Mouse (Mus musculus): ENCODE measurements at regions not wholly inside any gene's neighbourhood (a gene's known extent, or its start where the extent isn't known, plus 50 kb on each side); places are given as distances from the start of the nearest gene placed in this dataset.

DNA sequence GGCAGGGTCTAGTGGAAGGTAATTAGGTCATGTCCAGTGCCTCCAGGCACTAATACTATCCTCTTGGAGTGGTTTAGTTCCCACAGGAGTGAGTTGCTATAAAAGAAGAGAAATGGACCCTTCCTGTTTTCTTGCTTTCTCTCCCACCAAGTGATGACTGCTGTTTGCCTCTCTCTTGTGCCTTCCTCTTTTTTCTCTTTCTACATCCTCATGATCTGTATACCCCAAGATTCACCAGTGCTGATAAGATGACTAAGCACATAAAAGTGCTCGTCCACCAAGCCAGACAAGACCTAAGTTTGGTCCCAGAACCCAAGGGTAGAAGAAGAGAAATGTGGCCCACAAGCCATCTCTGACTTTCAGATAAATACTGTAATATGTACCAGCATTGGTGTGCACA is 265.7 kb downstream of the Sox4 start:
- Histone ChIP-seq H3K36me3 (ENCODE audit: control insufficient read depth, insufficient read depth, low read length) (no peaks in the 10 kb centered on the region), H3K4me3 (ENCODE audit: control insufficient read depth, insufficient read depth, low read length) (no peak overlapping the region), H3K27me3 (ENCODE audit: control insufficient read depth, insufficient read depth, low read length) (no peaks in the 10 kb centered on the region), H3K4me1 (replicated peaks; ENCODE audit: control insufficient read depth, insufficient read depth, low read length) (peaks cover 15% of the 10 kb centered on the region), H3K27ac (ENCODE audit: control insufficient read depth, insufficient read depth, low read length) (no peak overlapping the region)
- TF ChIP-seq POLR2A (IDR thresholded peaks at IDR 0.05; ENCODE audit: control insufficient read depth, extremely low read depth, insufficient read depth, low read length, poor library complexity) (no peak), CTCF (IDR thresholded peaks at IDR 0.05; ENCODE audit: borderline replicate concordance, control insufficient read depth, extremely low read depth, insufficient read depth, low read length, poor library complexity) (no peak)
- DNase-seq, result no peak
- WGBS, result 39% methylated on average over 1 of the region's 1 CpGs

DNA sequence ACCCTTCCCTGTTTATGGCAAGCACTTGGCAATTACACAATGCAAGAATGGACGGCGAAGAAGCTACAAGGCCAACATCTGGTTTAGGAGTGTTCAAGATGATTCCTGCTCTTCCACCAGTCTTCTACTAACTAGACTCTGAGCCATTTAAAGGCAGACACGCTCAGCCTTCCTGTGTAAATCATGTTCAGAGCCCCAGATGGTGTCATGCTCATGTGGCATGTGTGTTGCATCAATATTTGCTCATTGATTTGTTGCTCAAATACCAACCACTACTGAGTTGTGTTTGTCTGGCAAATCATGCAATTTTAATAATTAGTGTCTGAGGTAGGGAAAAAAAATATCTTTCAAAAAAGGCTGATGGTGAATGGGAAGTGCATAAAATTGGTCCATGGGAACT is 269.2 kb downstream of the Sox4 start:
- Histone ChIP-seq H3K4me1 (replicated peaks; ENCODE audit: control insufficient read depth, insufficient read depth, low read length) (peaks cover 11% of the 10 kb centered on the region), H3K4me3 (ENCODE audit: control insufficient read depth, insufficient read depth, low read length) (no peak overlapping the region), H3K36me3 (ENCODE audit: control insufficient read depth, insufficient read depth, low read length) (no peaks in the 10 kb centered on the region), H3K27me3 (ENCODE audit: control insufficient read depth, insufficient read depth, low read length) (no peaks in the 10 kb centered on the region), H3K27ac (ENCODE audit: control insufficient read depth, insufficient read depth, low read length) (no peak overlapping the region)
- WGBS, result 98% methylated on average over 3 of the region's 3 CpGs
- no peak for TF ChIP-seq POLR2A (IDR thresholded peaks at IDR 0.05; ENCODE audit: control insufficient read depth, extremely low read depth, insufficient read depth, low read length, poor library complexity)
- TF ChIP-seq CTCF (IDR thresholded peaks at IDR 0.05; ENCODE audit: borderline replicate concordance, control insufficient read depth, extremely low read depth, insufficient read depth, low read length, poor library complexity), result no peak
- DNase-seq, result no peak

DNA sequence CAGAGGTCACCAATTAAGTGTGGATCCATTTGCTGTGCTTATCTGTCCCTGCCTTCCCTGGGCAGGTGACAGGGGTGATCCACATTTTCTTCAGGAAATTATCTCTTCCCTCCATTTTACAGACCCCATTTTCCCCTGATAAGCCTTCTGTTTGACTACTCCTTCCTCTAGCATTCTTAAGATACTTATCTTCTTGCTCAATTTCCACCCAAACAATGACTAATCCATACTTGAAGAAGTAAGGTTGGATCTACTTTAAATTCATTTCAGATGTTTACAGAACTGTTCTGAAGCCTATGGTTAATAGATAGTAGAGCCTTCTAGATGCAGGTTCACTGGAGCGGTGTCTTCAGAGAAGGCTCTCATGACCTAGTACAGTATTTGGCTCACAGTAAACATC is 273.2 kb downstream of the Sox4 start:
- TF ChIP-seq CTCF (IDR thresholded peaks at IDR 0.05; ENCODE audit: borderline replicate concordance, control insufficient read depth, extremely low read depth, insufficient read depth, low read length, poor library complexity) (no peak), POLR2A (IDR thresholded peaks at IDR 0.05; ENCODE audit: control insufficient read depth, extremely low read depth, insufficient read depth, low read length, poor library complexity) (no peak)
- H3K27me3 ChIP-seq (ENCODE audit: control insufficient read depth, insufficient read depth, low read length), result no peaks in the 10 kb centered on the region
- DNase-seq, result no peak
- no peaks in the 10 kb centered on the region for H3K36me3 ChIP-seq (ENCODE audit: control insufficient read depth, insufficient read depth, low read length)
- H3K4me1 ChIP-seq (replicated peaks; ENCODE audit: control insufficient read depth, insufficient read depth, low read length), result peaks cover 2% of the 10 kb centered on the region; the same call in 1 of the 2 replicates
- WGBS, result 100% methylated on average over 1 of the region's 1 CpGs
- H3K27ac ChIP-seq (ENCODE audit: control insufficient read depth, insufficient read depth, low read length), result no peak overlapping the region
- no peak overlapping the region for H3K4me3 ChIP-seq (ENCODE audit: control insufficient read depth, insufficient read depth, low read length)

DNA sequence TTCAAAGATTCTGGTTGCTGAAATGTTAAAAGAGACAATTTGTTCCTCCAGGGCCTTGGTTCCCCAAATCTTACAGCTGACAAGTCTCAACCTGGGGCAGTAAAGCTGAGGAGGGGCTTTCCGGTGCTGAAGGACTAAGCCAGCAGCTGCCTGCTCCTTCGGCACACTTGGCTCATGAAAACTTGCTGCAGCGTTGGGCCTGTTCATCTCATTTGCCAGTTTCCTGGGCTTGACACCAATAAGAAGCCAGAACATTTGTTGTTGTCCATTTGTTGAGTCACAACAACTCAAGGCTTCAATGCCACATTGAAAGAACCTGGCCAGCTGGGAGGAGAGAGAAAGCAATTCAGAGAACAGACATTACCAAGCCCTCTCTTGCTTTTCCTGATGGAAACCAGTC is 279.9 kb downstream of the Sox4 start:
- no peaks in the 10 kb centered on the region for H3K36me3 ChIP-seq (ENCODE audit: control insufficient read depth, insufficient read depth, low read length)
- no peak overlapping the region for H3K4me3 ChIP-seq (ENCODE audit: control insufficient read depth, insufficient read depth, low read length)
- 82% methylated on average over 3 of the region's 3 CpGs for WGBS
- no peak for DNase-seq
- TF ChIP-seq POLR2A (IDR thresholded peaks at IDR 0.05; ENCODE audit: control insufficient read depth, extremely low read depth, insufficient read depth, low read length, poor library complexity) (no peak), CTCF (IDR thresholded peaks at IDR 0.05; ENCODE audit: borderline replicate concordance, control insufficient read depth, extremely low read depth, insufficient read depth, low read length, poor library complexity) (no peak)
- peaks cover 13% of the 10 kb centered on the region for H3K4me1 ChIP-seq (replicated peaks; ENCODE audit: control insufficient read depth, insufficient read depth, low read length)
- no peaks in the 10 kb centered on the region for H3K27me3 ChIP-seq (ENCODE audit: control insufficient read depth, insufficient read depth, low read length)
- H3K27ac ChIP-seq (ENCODE audit: control insufficient read depth, insufficient read depth, low read length), result no peak overlapping the region

DNA sequence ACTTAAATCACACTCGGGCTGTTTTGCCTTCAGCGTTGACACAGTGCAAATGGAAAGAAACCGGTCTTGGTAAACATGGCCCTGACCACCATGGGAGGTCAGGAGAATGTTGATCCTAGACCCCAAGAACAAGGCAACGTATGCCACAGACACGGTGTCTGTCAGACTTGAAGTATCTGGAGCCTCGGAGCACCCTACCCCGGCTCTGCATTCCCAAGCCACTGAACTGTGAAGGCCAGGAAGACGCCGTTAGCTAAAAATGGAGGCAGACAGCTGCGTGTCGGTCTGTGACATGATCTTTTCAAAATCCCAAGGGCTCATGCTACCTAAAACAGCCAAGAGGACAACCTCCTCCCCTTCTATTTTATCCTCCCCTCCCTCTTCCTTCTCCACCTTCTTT is 282.0 kb downstream of the Sox4 start:
- TF ChIP-seq CTCF (IDR thresholded peaks at IDR 0.05; ENCODE audit: borderline replicate concordance, control insufficient read depth, extremely low read depth, insufficient read depth, low read length, poor library complexity) (no peak), POLR2A (IDR thresholded peaks at IDR 0.05; ENCODE audit: control insufficient read depth, extremely low read depth, insufficient read depth, low read length, poor library complexity) (no peak)
- Histone ChIP-seq H3K36me3 (ENCODE audit: control insufficient read depth, insufficient read depth, low read length) (peaks cover 6% of the 10 kb centered on the region; the same call in 1 of the 2 replicates), H3K4me1 (replicated peaks; ENCODE audit: control insufficient read depth, insufficient read depth, low read length) (peaks cover 13% of the 10 kb centered on the region), H3K27me3 (ENCODE audit: control insufficient read depth, insufficient read depth, low read length) (no peaks in the 10 kb centered on the region), H3K4me3 (ENCODE audit: control insufficient read depth, insufficient read depth, low read length) (no peak overlapping the region), H3K27ac (ENCODE audit: control insufficient read depth, insufficient read depth, low read length) (no peak overlapping the region)
- no peak for DNase-seq
- 94% methylated on average over 11 of the region's 11 CpGs for WGBS

DNA sequence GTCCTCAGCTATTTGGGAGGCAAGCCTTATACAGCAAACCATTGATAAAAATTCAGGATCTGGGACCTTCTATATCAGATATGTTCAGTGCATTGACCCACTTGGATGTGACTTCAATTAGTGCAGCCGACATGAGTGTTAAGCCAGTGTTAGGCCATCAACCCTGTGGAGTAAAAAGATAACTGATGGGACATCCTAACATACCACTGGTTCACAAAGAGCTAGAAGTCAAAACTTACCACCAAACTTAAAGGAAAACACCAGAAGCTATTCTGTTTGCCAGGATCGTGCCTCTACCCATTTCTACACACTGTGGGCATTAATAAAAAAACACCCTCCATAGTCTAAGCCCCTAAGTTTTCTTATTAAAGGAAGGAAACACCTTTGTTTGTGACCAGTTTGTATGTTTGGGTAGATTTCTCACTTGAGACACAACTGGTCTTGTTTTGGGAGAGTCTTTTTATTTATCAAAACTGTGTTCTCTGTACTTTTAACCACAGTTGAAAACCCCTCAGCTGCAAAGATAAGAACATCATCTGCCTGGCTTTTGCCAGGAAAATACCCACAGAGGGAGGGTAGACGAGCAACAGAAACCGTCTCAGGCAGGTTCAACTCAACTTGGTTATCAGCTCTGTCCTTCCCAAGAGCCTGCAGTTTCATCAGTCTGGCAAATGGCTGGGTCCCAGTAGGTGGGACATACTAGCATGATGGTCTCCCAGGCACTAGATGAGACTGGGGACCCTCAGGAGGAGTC is 283.5 kb downstream of the Sox4 start:
- TF ChIP-seq CTCF (IDR thresholded peaks at IDR 0.05; ENCODE audit: borderline replicate concordance, control insufficient read depth, extremely low read depth, insufficient read depth, low read length, poor library complexity) (no peak), POLR2A (IDR thresholded peaks at IDR 0.05; ENCODE audit: control insufficient read depth, extremely low read depth, insufficient read depth, low read length, poor library complexity) (no peak)
- 62% methylated on average over 4 of the region's 4 CpGs for WGBS

More for the DNA sequence above, 283.5 kb downstream of the Sox4 start:
- DNase-seq, result no peak
- Histone ChIP-seq H3K36me3 (ENCODE audit: control insufficient read depth, insufficient read depth, low read length) (peaks cover 6% of the 10 kb centered on the region; the same call in 1 of the 2 replicates), H3K4me3 (ENCODE audit: control insufficient read depth, insufficient read depth, low read length) (no peak overlapping the region), H3K4me1 (replicated peaks; ENCODE audit: control insufficient read depth, insufficient read depth, low read length) (peaks cover 16% of the 10 kb centered on the region), H3K27ac (ENCODE audit: control insufficient read depth, insufficient read depth, low read length) (no peak overlapping the region), H3K27me3 (ENCODE audit: control insufficient read depth, insufficient read depth, low read length) (no peaks in the 10 kb centered on the region)

Data from thymus, adult 2 months (tissue).